Mouse (Mus musculus): ENCODE results near the gene Nbr1.

GRCm38 (mm10) chr11:101524446-101524845 is 27.5 kb upstream of the Nbr1 start:
- TF ChIP-seq CTCF (conservative IDR thresholded peaks at IDR 0.05; ENCODE audit: insufficient read depth, insufficient read length, low read depth, low read length) (no peak), POLR2A (IDR thresholded peaks at IDR 0.05; ENCODE audit: low read depth, low read length) (no peak)

Data from kidney, adult 2 months (tissue).